7 mouse cellular contexts compared by ENCODE assay signal in the genomic region with DNA sequence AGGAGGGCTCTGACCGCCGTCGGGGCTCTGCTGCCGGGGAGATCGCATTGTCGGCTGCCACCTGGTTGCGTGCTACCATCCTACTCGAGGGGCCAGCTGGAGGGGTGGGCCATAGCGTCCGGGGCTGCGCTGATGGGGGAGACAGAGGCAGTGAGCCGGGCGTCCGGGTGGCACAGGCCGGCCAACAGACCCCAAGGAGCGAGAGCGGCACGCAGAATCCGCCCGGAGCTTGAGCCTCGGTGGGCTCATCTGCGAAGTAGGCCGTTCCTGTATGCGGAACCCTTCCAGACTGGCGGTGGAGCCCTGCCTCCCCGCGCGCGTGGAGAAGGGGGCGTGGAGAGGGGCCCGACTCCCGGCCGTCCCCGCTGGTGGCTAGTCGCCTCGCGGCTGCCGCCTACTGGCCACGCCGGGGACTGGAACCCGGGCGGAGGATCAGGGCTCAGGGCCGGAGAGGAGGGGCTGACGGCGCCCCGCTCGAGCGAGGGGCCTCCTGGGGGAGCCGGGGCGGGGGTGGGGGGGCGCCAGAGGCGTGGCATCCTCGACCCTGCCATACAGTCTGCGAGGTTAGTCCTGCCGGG. TPM values are rescaled to one million over a fixed set of nuclear protein-coding genes. Genes with fewer than 3 reads are reported as not detected.
DNase-seq lines count a peak whose midpoint lies in the region; ATAC-seq lines count a peak whose summit lies in the region.

No protein-coding gene starts in this region.

- peak overlapping the region; percentile 98 for H3K4me2 ChIP-seq in embryonic facial prominence, embryonic 11.5 days (ENCODE audit: low read depth, low read length)
- peak overlapping the region; percentile 99 for H3K4me2 ChIP-seq in midbrain, embryonic 12.5 days (replicated peaks)

- DNase-seq in adrenal gland, postnatal 25 days, result peak; percentile 93
- peak; percentile 95 for DNase-seq in embryonic facial prominence, embryonic 11.5 days (ENCODE audit: low spot score)
- DNase-seq in heart, adult 11 months, result peak; percentile 99
- DNase-seq in kidney, adult 11 months, result peak; percentile 78
- peak; percentile 98 for DNase-seq in limb, embryonic 10.5 days (ENCODE audit: low spot score)
- peak; percentile 77 for DNase-seq in skeletal muscle tissue, adult 2 months (ENCODE audit: low read depth, low spot score)

- H3K4me1 ChIP-seq in embryonic facial prominence, embryonic 11.5 days (ENCODE audit: control insufficient read depth, insufficient read depth, low read length), result peaks cover 4% of the 10 kb centered on the region; the same call in 1 of the 2 replicates
- H3K4me1 ChIP-seq in limb, embryonic 10.5 days, result peaks cover 77% of the 10 kb centered on the region
- H3K4me1 ChIP-seq in midbrain, embryonic 12.5 days, result peaks cover 28% of the 10 kb centered on the region

- WGBS in embryonic facial prominence, embryonic 11.5 days, result 0% methylated on average over 33 of the region's 55 CpGs
- WGBS in limb, embryonic 10.5 days, result under 1% methylated on average over 38 of the region's 55 CpGs
- WGBS in midbrain, embryonic 12.5 days, result under 1% methylated on average over 50 of the region's 55 CpGs

- no peaks in the 10 kb centered on the region for H3K36me3 ChIP-seq in embryonic facial prominence, embryonic 11.5 days (replicated peaks; ENCODE audit: control insufficient read depth, insufficient read depth, low read depth, low read length)
- H3K36me3 ChIP-seq in limb, embryonic 10.5 days, result no peaks in the 10 kb centered on the region
- H3K36me3 ChIP-seq in midbrain, embryonic 12.5 days, result no peaks in the 10 kb centered on the region

- H3K27me3 ChIP-seq in embryonic facial prominence, embryonic 11.5 days (ENCODE audit: control insufficient read depth, insufficient read depth, low read length), result no peaks in the 10 kb centered on the region; the same call in 1 of the 2 replicates
- peaks cover 13% of the 10 kb centered on the region for H3K27me3 ChIP-seq in limb, embryonic 10.5 days (ENCODE audit: low read depth, poor library complexity, severe bottlenecking)
- peaks cover 27% of the 10 kb centered on the region for H3K27me3 ChIP-seq in midbrain, embryonic 12.5 days

- H3K4me3 ChIP-seq in embryonic facial prominence, embryonic 11.5 days (ENCODE audit: low read depth, low read length), result peak overlapping the region; percentile 66
- H3K4me3 ChIP-seq in limb, embryonic 10.5 days, result peak overlapping the region; percentile 75
- H3K4me3 ChIP-seq in midbrain, embryonic 12.5 days, result peak overlapping the region; percentile 70

- H3K9me3 ChIP-seq in embryonic facial prominence, embryonic 11.5 days (replicated peaks; ENCODE audit: control insufficient read depth, low read length), result no peaks in the 10 kb centered on the region
- H3K9me3 ChIP-seq in limb, embryonic 10.5 days (replicated peaks), result no peaks in the 10 kb centered on the region
- H3K9me3 ChIP-seq in midbrain, embryonic 12.5 days, result no peaks in the 10 kb centered on the region

- H3K27ac ChIP-seq in embryonic facial prominence, embryonic 11.5 days (replicated peaks; ENCODE audit: low read depth, low read length), result peak overlapping the region; percentile 94
- H3K27ac ChIP-seq in limb, embryonic 10.5 days, result peak overlapping the region; percentile 94
- H3K27ac ChIP-seq in midbrain, embryonic 12.5 days (replicated peaks), result peak overlapping the region; percentile 84

- peak; percentile 81 for ATAC-seq in embryonic facial prominence, embryonic 11.5 days (replicated peaks; ENCODE audit: insufficient number of reproducible peaks, low FRiP score, low TSS enrichment, low read depth)
- peak; percentile 82 for ATAC-seq in midbrain, embryonic 12.5 days (ENCODE audit: low FRiP score, low read depth)

- H3K9ac ChIP-seq in embryonic facial prominence, embryonic 11.5 days (replicated peaks; ENCODE audit: low read length), result peak overlapping the region; percentile 67
- peak overlapping the region; percentile 69 for H3K9ac ChIP-seq in midbrain, embryonic 12.5 days (replicated peaks)

RNA-seq across cellular contexts. Expression of a gene that starts 0.5 kb away (rescaled TPM):
- total RNA-seq in adrenal gland, postnatal 25 days (2021), result 2.8 and 2.9 TPM in 2 replicates
- polyA plus RNA-seq in embryonic facial prominence, embryonic 11.5 days (2014; fragmentation: Nextera tagmentation; extraction: Ambion mirVana), result 5.4 and 5.8 TPM in 2 replicates
- polyA plus RNA-seq in limb, embryonic 10.5 days (2016; fragmentation: Nextera tagmentation; extraction: Ambion mirVana), result 3.5 and 4.6 TPM in 2 replicates
- polyA plus RNA-seq in midbrain, embryonic 12.5 days (2016; fragmentation: Nextera tagmentation; extraction: Ambion mirVana), result 2.5 and 3.4 TPM in 2 replicates

RNA-seq across cellular contexts. Expression of a gene that starts 3.6 kb away (rescaled TPM):
- not detected in 2 replicates for total RNA-seq in adrenal gland, postnatal 25 days (2021)
- polyA plus RNA-seq in embryonic facial prominence, embryonic 11.5 days (2014; fragmentation: Nextera tagmentation; extraction: Ambion mirVana), result not detected in 2 replicates
- not detected in 2 replicates for polyA plus RNA-seq in limb, embryonic 10.5 days (2016; fragmentation: Nextera tagmentation; extraction: Ambion mirVana)
- polyA plus RNA-seq in midbrain, embryonic 12.5 days (2016; fragmentation: Nextera tagmentation; extraction: Ambion mirVana), result not detected in 2 replicates

RNA-seq across cellular contexts. Expression of a gene that starts 5.8 kb away (rescaled TPM):
- total RNA-seq in adrenal gland, postnatal 25 days (2021), result not detected in 2 replicates
- not detected in 2 replicates for polyA plus RNA-seq in embryonic facial prominence, embryonic 11.5 days (2014; fragmentation: Nextera tagmentation; extraction: Ambion mirVana)
- not detected in 2 replicates for polyA plus RNA-seq in limb, embryonic 10.5 days (2016; fragmentation: Nextera tagmentation; extraction: Ambion mirVana)
- not detected in 2 replicates for polyA plus RNA-seq in midbrain, embryonic 12.5 days (2016; fragmentation: Nextera tagmentation; extraction: Ambion mirVana)

RNA-seq across cellular contexts. Expression of a gene that starts 11.1 kb away (rescaled TPM):
- total RNA-seq in adrenal gland, postnatal 25 days (2021), result not detected in 2 replicates
- not detected in 2 replicates for polyA plus RNA-seq in embryonic facial prominence, embryonic 11.5 days (2014; fragmentation: Nextera tagmentation; extraction: Ambion mirVana)
- not detected in 2 replicates for polyA plus RNA-seq in limb, embryonic 10.5 days (2016; fragmentation: Nextera tagmentation; extraction: Ambion mirVana)
- polyA plus RNA-seq in midbrain, embryonic 12.5 days (2016; fragmentation: Nextera tagmentation; extraction: Ambion mirVana), result not detected in 2 replicates

RNA-seq across cellular contexts. Expression of a gene that starts 20.8 kb away (rescaled TPM):
- total RNA-seq in adrenal gland, postnatal 25 days (2021), result not detected in 2 replicates
- polyA plus RNA-seq in embryonic facial prominence, embryonic 11.5 days (2014; fragmentation: Nextera tagmentation; extraction: Ambion mirVana), result not detected in 2 replicates
- polyA plus RNA-seq in limb, embryonic 10.5 days (2016; fragmentation: Nextera tagmentation; extraction: Ambion mirVana), result not detected in 2 replicates
- not detected in 2 replicates for polyA plus RNA-seq in midbrain, embryonic 12.5 days (2016; fragmentation: Nextera tagmentation; extraction: Ambion mirVana)

Comparison
In these comparisons a context has a peak if more than half of its experiments do, and no peak if none do; other contexts are left out.
1. Peak in every context shown above with its lines: DNase-seq, ATAC-seq, H3K4me3 ChIP-seq and H3K27ac ChIP-seq.